Comparison of ENCODE assay signal across 8 mouse cellular contexts in the genomic region with DNA sequence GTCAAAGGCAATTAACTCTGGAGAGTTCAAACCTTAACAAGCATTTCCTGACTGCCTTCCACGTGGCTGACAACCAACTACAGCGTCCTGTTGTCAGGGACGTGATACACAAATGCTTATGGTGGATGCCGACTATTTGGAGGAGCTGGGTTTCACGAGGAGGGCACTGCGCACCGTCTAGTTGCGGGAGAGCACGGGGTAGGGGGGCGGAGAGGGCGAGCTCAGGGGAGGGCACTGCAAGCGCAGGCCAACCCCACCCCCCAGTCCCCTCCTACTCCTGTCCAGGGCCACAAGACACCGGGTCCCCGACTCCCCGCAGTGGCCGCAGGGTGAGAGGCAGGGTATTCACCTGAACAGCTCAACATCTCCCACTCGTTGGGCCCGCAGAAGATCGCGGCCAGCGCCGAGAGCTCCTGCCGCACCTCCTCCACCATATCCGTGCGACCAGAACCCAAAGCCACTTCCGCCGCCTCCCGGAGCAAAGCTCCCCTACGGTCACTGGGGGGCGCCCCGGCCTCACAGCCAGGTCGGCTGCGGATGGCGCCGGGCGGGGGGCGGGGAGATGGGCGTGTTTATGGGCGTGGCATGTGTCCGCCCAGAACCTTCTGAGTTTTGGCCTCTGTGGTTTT. TPM values are rescaled to one million over a fixed set of nuclear protein-coding genes. Genes with fewer than 3 reads are reported as not detected.
DNase-seq lines count a peak whose midpoint lies in the region; TF ChIP-seq lines count a peak whose summit lies in the region.

Gene Rwdd3 (minus strand): TSS at position 453 of the 629 bp plus-strand sequence.

- peak within 1 kb of the TSS; percentile 86 for H3K27ac ChIP-seq in gastrocnemius, adult 2 months

- H3K27me3 ChIP-seq in megakaryocyte, embryonic 14.5 days (replicated peaks): no peaks in the 10 kb centered on the region

- H3K4me3 ChIP-seq in gastrocnemius, adult 2 months: peak within 1 kb of the TSS; percentile 90
- H3K4me3 ChIP-seq in megakaryocyte, embryonic 14.5 days (replicated peaks): peak within 1 kb of the TSS; percentile 97

- intact Hi-C loops in gastrocnemius, adult 2 months (cut with DNase I): loop anchor here (2.0 to 5.0 kb wide), 4 partner anchors 91 to 329 kb away; no protein-coding TSS in a partner anchor

- peaks cover 27% of the 10 kb centered on the region for H3K36me3 ChIP-seq in megakaryocyte, embryonic 14.5 days (replicated peaks; ENCODE audit: low read length)

- peaks cover 14% of the 10 kb centered on the region for H3K9me3 ChIP-seq in megakaryocyte, embryonic 14.5 days

- peak; percentile 98 for TF ChIP-seq CTCF in gastrocnemius, adult 2 months (IDR thresholded peaks at IDR 0.05)

- peak; percentile 74 for DNase-seq in WW6 (ENCODE audit: low read depth, low spot score)
- peak; percentile 86 to 89 for DNase-seq in cerebellum, postnatal 4 days (ENCODE audit: low spot score in 2 of 2)
- peak; percentile 93 for DNase-seq in gastrocnemius, adult 2 months
- DNase-seq in hindlimb bud, embryonic 11.5 days (ENCODE audit: extremely low spot score, low read depth, low spot score): peak; percentile 50
- DNase-seq in left cerebral cortex, adult 8-10 months (ENCODE audit: low spot score in 2 of 2): peak; percentile 82 to 87
- DNase-seq in right cerebral cortex, postnatal 10 days (ENCODE audit: low spot score in 2 of 2): peak; percentile 93
- peak; percentile 87 for DNase-seq in urinary bladder, postnatal 25 days (ENCODE audit: low spot score)

- peaks cover 51% of the 10 kb centered on the region for H3K4me1 ChIP-seq in megakaryocyte, embryonic 14.5 days

RNA-seq across cellular contexts. Expression of gene Rwdd3, which starts in this region (rescaled TPM):
- total RNA-seq in gastrocnemius, adult 2 months (2021): 1 to 10 TPM; 2.0 to 2.5 TPM
- 10 to 100 TPM; 13.0 to 16.8 (median 15.3) TPM for total RNA-seq in left cerebral cortex, adult 8-10 months (2022)
- 0.55 and 3.0 TPM in 2 replicates for polyA plus RNA-seq in megakaryocyte, embryonic 14.5 days (2012; ENCODE audit: insufficient read depth, low replicate concordance)

Comparison
In these comparisons a context has a peak if more than half of its experiments do, and no peak if none do; other contexts are left out.
1. Peak in every context shown above with its lines: DNase-seq, H3K4me3 ChIP-seq and H3K27ac ChIP-seq.
2. RNA of gene Rwdd3 (total RNA-seq): 13.0 to 16.8 TPM in left cerebral cortex, adult 8-10 months; 2.0 to 2.5 TPM in gastrocnemius, adult 2 months; every median in the first group is over 4 times any median in the second.